Mouse (Mus musculus) liver, embryonic 12.5 days (tissue): ENCODE measurements around the gene Pemt. TPM values are rescaled to one million over a fixed set of nuclear protein-coding genes. Genes with fewer than 3 reads are reported as not detected.

Experiments used
- ATAC-seq: fragments of 200-750 bp; cut with Nextera tagmentation; 2 replicates; pipeline ENCODE4 v1.8.0; 2017; ENCODE audit warnings: moderate number of reproducible peaks, mild to moderate bottlenecking, moderate library complexity
- H3K27ac ChIP-seq: fragments of 300-500 bp; sonication (generic); 2 replicates; pipeline ENCODE4 v1.5.1; 2016; ENCODE audit warnings: mild to moderate bottlenecking
- H3K27me3 ChIP-seq: fragments of 300-500 bp; sonication (generic); replicated peaks from 2 replicates; pipeline ENCODE4 v1.6.1; 2016; ENCODE audit warnings: mild to moderate bottlenecking, moderate library complexity
- H3K36me3 ChIP-seq: fragments of 300-500 bp; sonication (generic); 2 replicates; pipeline ENCODE4 v1.6.1; 2016; ENCODE audit warnings: mild to moderate bottlenecking, moderate library complexity
- H3K4me1 ChIP-seq: fragments of 300-500 bp; sonication (generic); 2 replicates; pipeline ENCODE4 v1.6.1; 2016
- H3K4me2 ChIP-seq: fragments of 300-500 bp; sonication (generic); 2 replicates; pipeline ENCODE4 v1.6.1; 2016; ENCODE audit warnings: mild to moderate bottlenecking, moderate library complexity
- H3K4me3 ChIP-seq: fragments of 300-500 bp; sonication (generic); 2 replicates; pipeline ENCODE4 v1.5.1; 2016; ENCODE audit warnings: mild to moderate bottlenecking, moderate library complexity
- H3K9ac ChIP-seq: fragments of 300-500 bp; sonication (generic); 2 replicates; pipeline ENCODE4 v1.6.1; 2016; ENCODE audit warnings: mild to moderate bottlenecking, moderate library complexity
- H3K9me3 ChIP-seq: fragments of 300-500 bp; sonication (generic); replicated peaks from 2 replicates; pipeline ENCODE4 v1.6.1; 2016; ENCODE audit warnings: mild to moderate bottlenecking, moderate library complexity
- WGBS: fragments of 180-500 bp; shearing (Covaris S2); methylation state at CpG from one replicate; pipeline ENCODE4 v1.1.7; 2016; ENCODE audit not compliant: insufficient replicate concordance; 5-methylcytosine and 5-hydroxymethylcytosine counted together
- polyA plus RNA-seq: library from polyadenylated mRNA; unstranded; fragments of >200 nt; fragmentation: Nextera tagmentation; extraction: Ambion mirVana; gene quantifications from 2 replicates; pipeline ENCODE4 v1.2.1, GENCODE M21; 2016

The Pemt gene
- polyA plus RNA-seq, 1 experiment from 2014 or later = 7.3 TPM

DNA sequence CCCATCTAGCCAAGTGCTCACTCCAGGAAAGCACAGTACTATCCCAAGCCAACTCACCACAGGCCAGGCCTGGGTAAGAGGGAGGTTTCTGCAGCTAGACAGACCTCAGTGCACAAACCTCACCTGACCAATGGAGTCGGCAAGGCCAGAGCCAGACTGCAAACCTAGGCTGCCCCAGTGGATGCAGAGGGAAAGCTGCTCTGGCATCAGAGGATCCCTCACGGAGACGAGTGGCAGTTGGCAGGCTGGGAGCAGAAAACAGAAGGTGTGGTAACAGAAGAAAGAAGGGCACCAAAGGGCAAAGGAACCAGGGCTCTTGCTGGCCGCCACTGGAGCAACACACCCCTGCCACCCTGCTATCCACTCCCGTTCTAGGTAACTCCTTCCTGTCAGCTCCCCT lies 20.1 kb downstream of the Pemt start:
- 64% methylated on average over 5 of the region's 5 CpGs for WGBS
- H3K4me3 ChIP-seq = no peak overlapping the region
- no peaks in the 10 kb centered on the region for H3K36me3 ChIP-seq
- no peaks in the 10 kb centered on the region for H3K9me3 ChIP-seq
- no peaks in the 10 kb centered on the region for H3K27me3 ChIP-seq
- H3K9ac ChIP-seq = no peak overlapping the region
- no peak overlapping the region for H3K4me2 ChIP-seq
- no peak for ATAC-seq
- H3K4me1 ChIP-seq = no peaks in the 10 kb centered on the region
- no peak overlapping the region for H3K27ac ChIP-seq

DNA sequence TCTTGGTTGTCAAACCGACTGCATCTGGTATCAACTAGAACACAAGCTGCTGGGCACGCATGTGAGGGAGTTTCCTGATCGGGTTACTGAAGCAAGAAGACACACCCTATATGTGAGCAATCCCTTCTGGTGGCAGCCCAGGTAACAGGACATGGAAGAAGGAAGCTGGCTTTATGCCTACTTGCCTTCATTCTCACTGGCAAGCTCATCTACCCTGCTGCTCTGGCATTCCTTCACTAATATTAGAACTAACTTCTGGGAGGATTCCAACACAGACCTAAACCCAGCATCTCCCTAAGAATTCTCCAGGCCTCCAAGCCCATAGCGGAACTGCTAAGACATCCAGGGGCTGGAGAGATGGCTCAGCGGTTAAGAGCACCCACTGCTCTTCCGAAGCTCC lies 25.1 kb downstream of the Pemt start:
- Histone ChIP-seq H3K4me1 (no peaks in the 10 kb centered on the region), H3K9ac (no peak overlapping the region), H3K27ac (no peak overlapping the region), H3K4me3 (no peak overlapping the region), H3K27me3 (no peaks in the 10 kb centered on the region), H3K9me3 (no peaks in the 10 kb centered on the region), H3K36me3 (no peaks in the 10 kb centered on the region), H3K4me2 (no peak overlapping the region)
- WGBS = 78% methylated on average over 6 of the region's 6 CpGs
- no peak for ATAC-seq

- whole genome bisulfite sequencing = 24% methylated on average over 4 of the region's 4 CpGs
- H3K9ac ChIP-seq = no peak overlapping the region
- H3K36me3 ChIP-seq = no peaks in the 10 kb centered on the region
- no peak for ATAC-seq
- H3K4me3 ChIP-seq = no peak overlapping the region
- no peak overlapping the region for H3K4me2 ChIP-seq
- H3K27me3 ChIP-seq = no peaks in the 10 kb centered on the region
- no peak overlapping the region for H3K27ac ChIP-seq
- no peaks in the 10 kb centered on the region for H3K4me1 ChIP-seq
- no peaks in the 10 kb centered on the region for H3K9me3 ChIP-seq
These were observed 29.6 kb downstream of the Pemt start for GRCm38 (mm10) chr11:60016726-60017125.

- H3K9me3 ChIP-seq = no peaks in the 10 kb centered on the region
- no peak overlapping the region for H3K9ac ChIP-seq
- H3K4me2 ChIP-seq = no peak overlapping the region
- no peaks in the 10 kb centered on the region for H3K27me3 ChIP-seq
- no peak overlapping the region for H3K27ac ChIP-seq
- no peaks in the 10 kb centered on the region for H3K4me1 ChIP-seq
- ATAC-seq = no peak
- H3K36me3 ChIP-seq = no peaks in the 10 kb centered on the region
- no peak overlapping the region for H3K4me3 ChIP-seq
- WGBS = 70% methylated on average over 3 of the region's 3 CpGs
These were observed 34.8 kb downstream of the Pemt start for GRCm38 (mm10) chr11:60011516-60011915.

- Histone ChIP-seq H3K4me3 (no peak overlapping the region), H3K27ac (no peak overlapping the region), H3K9me3 (no peaks in the 10 kb centered on the region), H3K4me1 (no peaks in the 10 kb centered on the region), H3K9ac (no peak overlapping the region), H3K36me3 (no peaks in the 10 kb centered on the region), H3K4me2 (no peak overlapping the region), H3K27me3 (no peaks in the 10 kb centered on the region)
- no peak for ATAC-seq
- 65% methylated on average over 3 of the region's 3 CpGs for WGBS
These were observed 36.8 kb downstream of the Pemt start for GRCm38 (mm10) chr11:60009451-60009850.

DNA sequence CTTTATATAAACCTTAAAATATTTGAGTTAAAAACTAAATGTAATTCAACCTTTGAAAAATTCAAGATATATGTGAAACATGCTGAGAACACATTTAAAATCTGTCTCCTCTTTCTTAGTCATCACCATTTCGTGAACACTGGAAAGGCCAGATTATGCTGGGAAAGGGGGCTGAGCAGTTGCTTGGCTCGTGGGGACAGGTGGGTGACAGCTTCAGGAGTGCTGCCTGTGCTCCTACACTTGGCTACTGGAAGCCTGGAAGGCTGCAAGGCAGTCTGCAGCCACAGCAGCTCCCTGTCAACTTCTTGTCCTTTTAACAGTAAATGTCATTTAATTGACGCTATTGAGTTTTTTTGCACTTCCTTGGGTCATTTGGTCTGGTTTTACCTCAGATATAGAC lies 40.4 kb downstream of the Pemt start:
- WGBS = 52% methylated on average over 3 of the region's 3 CpGs
- H3K9ac ChIP-seq = no peak overlapping the region
- no peak overlapping the region for H3K4me2 ChIP-seq
- H3K27me3 ChIP-seq = no peaks in the 10 kb centered on the region
- no peaks in the 10 kb centered on the region for H3K4me1 ChIP-seq
- H3K4me3 ChIP-seq = no peak overlapping the region
- no peaks in the 10 kb centered on the region for H3K9me3 ChIP-seq
- no peak overlapping the region for H3K27ac ChIP-seq
- no peak for ATAC-seq
- H3K36me3 ChIP-seq = no peaks in the 10 kb centered on the region

GRCm38 (mm10) chr11:60004716-60005115 lies 41.6 kb downstream of the Pemt start:
- no peak overlapping the region for H3K4me2 ChIP-seq
- no peaks in the 10 kb centered on the region for H3K4me1 ChIP-seq
- H3K9me3 ChIP-seq = no peaks in the 10 kb centered on the region
- H3K36me3 ChIP-seq = no peaks in the 10 kb centered on the region
- H3K27me3 ChIP-seq = no peaks in the 10 kb centered on the region
- H3K4me3 ChIP-seq = no peak overlapping the region
- 76% methylated on average over 6 of the region's 6 CpGs for WGBS
- no peak overlapping the region for H3K9ac ChIP-seq
- no peak overlapping the region for H3K27ac ChIP-seq
- ATAC-seq = no peak

GRCm38 (mm10) chr11:60003811-60004210 lies 42.5 kb downstream of the Pemt start:
- Histone ChIP-seq H3K27me3 (no peaks in the 10 kb centered on the region), H3K4me3 (no peak overlapping the region), H3K36me3 (no peaks in the 10 kb centered on the region), H3K4me1 (no peaks in the 10 kb centered on the region), H3K4me2 (no peak overlapping the region), H3K9ac (no peak overlapping the region), H3K27ac (no peak overlapping the region), H3K9me3 (no peaks in the 10 kb centered on the region)
- ATAC-seq = no peak
- WGBS = 77% methylated on average over 7 of the region's 8 CpGs

DNA sequence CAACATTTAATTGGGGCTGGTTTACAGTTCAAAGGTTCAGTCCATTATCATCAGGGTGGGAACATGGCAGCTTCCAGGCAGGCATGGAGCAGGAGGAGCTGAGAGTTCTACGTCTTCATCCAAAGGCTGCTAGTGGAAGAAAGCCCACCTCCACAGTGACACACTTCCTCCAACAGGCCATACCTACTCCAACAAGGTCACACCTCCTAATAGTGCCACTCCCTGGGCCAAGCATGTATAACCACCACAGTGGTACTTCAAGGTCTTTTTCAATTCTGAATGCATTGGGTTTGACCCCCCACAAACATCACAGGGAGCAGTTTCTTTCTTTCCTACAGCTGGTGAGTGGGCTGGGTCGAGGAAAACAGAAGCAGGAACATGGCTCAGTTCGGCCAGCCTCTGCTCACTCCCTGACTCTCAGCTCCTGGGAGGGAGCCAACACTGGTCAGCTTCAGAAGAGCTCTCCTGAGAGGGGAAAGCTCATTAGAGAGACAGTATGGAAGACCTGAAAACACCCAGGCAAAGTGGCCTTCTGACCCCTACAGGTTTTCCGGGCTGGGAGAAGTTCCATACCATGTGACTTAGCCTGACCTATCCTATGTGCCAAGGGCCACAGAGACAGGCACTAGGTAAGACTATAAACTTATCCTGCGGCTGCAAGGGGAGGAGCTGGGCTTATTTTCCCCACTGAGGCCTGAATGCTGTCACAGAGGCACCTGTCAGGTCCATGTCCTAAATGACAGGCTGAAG lies 44.9 kb downstream of the Pemt start:
- no peak for ATAC-seq
- no peak overlapping the region for H3K27ac ChIP-seq
- WGBS = 71% methylated on average over 5 of the region's 5 CpGs

GRCm38 (mm10) chr11:59994318-59994717 lies 52.0 kb downstream of the Pemt start:
- no peak overlapping the region for H3K4me2 ChIP-seq
- WGBS = 51% methylated on average over 9 of the region's 9 CpGs
- no peaks in the 10 kb centered on the region for H3K4me1 ChIP-seq
- H3K36me3 ChIP-seq = no peaks in the 10 kb centered on the region
- H3K9me3 ChIP-seq = no peaks in the 10 kb centered on the region
- ATAC-seq = no peak
- no peak overlapping the region for H3K9ac ChIP-seq
- no peaks in the 10 kb centered on the region for H3K27me3 ChIP-seq
- H3K27ac ChIP-seq = no peak overlapping the region
- H3K4me3 ChIP-seq = no peak overlapping the region

More for the DNA sequence above, 44.9 kb downstream of the Pemt start:
- Histone ChIP-seq H3K9ac (no peak overlapping the region), H3K4me1 (no peaks in the 10 kb centered on the region), H3K27me3 (no peaks in the 10 kb centered on the region), H3K4me2 (no peak overlapping the region), H3K9me3 (no peaks in the 10 kb centered on the region), H3K4me3 (no peak overlapping the region), H3K36me3 (no peaks in the 10 kb centered on the region)

DNA sequence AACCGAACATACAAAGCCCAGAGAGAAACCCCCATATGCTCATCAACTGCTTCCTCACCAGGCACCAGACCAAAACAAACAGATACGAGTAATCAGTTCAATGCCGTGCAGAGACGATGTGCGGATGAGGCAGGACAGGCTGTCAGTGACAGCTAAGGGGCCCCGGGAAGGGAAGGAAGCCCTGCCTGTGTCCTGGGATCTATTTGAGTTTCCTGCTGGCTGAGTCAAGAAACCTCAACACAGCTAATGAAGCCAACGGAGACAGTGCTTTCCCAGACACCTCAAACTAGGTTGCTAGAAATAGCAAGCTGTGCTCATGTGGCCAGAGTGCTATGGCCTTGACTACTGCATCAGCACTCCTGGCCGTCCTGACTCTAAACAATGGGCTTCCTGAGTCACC lies 54.9 kb downstream of the Pemt start:
- Histone ChIP-seq H3K4me2 (no peak overlapping the region), H3K9me3 (no peaks in the 10 kb centered on the region), H3K36me3 (no peaks in the 10 kb centered on the region), H3K27me3 (no peaks in the 10 kb centered on the region), H3K4me3 (no peak overlapping the region), H3K27ac (no peak overlapping the region), H3K4me1 (no peaks in the 10 kb centered on the region), H3K9ac (no peak overlapping the region)
- no peak for ATAC-seq
- WGBS = 35% methylated on average over 8 of the region's 8 CpGs

GRCm38 (mm10) chr11:59989406-59989805 lies 56.9 kb downstream of the Pemt start:
- WGBS = 56% methylated on average over 1 of the region's 1 CpGs

GRCm38 (mm10) chr11:59977831-59978230 lies 68.5 kb downstream of the Pemt start:
- peaks cover 3% of the 10 kb centered on the region; the same call in 1 of the 2 replicates for H3K27me3 ChIP-seq
- H3K36me3 ChIP-seq = no peaks in the 10 kb centered on the region
- H3K4me2 ChIP-seq = no peak overlapping the region
- H3K9ac ChIP-seq = no peak overlapping the region
- ATAC-seq = no peak
- no peak overlapping the region for H3K27ac ChIP-seq
- no peak overlapping the region for H3K4me3 ChIP-seq
- WGBS = 66% methylated on average over 5 of the region's 5 CpGs
- no peaks in the 10 kb centered on the region for H3K9me3 ChIP-seq
- H3K4me1 ChIP-seq = no peaks in the 10 kb centered on the region

More at GRCm38 (mm10) chr11:59989406-59989805, 56.9 kb downstream of the Pemt start:
- Histone ChIP-seq H3K9ac (no peak overlapping the region), H3K27ac (no peak overlapping the region), H3K4me3 (no peak overlapping the region), H3K4me1 (no peaks in the 10 kb centered on the region), H3K27me3 (0 out of 2 replicates have a peak, but pooled peaks cover 3% of the 10 kb centered on the region), H3K36me3 (no peaks in the 10 kb centered on the region), H3K4me2 (no peak overlapping the region), H3K9me3 (no peaks in the 10 kb centered on the region)
- no peak for ATAC-seq
